Mouse (Mus musculus): ENCODE measurements at regions not wholly inside any gene's neighbourhood (a gene's known extent, or its start where the extent isn't known, plus 50 kb on each side); places are given as distances from the start of the nearest gene placed in this dataset.

DNA sequence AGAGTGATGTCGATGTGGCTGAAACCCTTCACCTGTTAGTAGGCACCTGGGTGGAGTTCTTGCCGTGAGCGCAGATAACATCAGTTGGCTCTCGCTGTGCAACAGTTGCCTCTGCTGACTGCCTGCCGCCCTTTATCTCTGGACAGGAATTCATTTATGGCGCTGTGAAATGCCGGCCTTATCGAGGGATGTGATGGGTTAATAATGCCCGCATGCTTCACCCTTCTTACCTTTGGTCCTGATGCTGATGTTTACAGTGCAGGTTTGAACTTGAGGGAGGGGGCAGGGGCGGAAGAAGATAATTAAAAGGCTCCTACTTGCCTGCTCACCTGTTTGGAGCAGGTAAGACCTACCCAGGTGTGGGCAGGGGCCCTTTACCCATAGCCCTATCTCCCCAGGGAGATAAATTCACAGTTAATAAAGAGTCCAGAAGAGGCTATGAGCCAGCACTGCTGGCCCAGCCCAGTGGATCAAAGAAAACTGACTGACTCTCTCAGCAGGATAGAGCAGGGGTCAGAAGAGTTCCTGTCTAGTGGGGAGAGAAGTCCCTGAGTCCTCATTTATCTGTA lies 509.4 kb downstream of the Med13l start:
- TF ChIP-seq CTCF (IDR thresholded peaks at IDR 0.05) (no peak), EP300 (IDR thresholded peaks at IDR 0.05) (no peak)
- H3K9me3 ChIP-seq (ENCODE audit: low read length) = no peaks in the 10 kb centered on the region

DNA sequence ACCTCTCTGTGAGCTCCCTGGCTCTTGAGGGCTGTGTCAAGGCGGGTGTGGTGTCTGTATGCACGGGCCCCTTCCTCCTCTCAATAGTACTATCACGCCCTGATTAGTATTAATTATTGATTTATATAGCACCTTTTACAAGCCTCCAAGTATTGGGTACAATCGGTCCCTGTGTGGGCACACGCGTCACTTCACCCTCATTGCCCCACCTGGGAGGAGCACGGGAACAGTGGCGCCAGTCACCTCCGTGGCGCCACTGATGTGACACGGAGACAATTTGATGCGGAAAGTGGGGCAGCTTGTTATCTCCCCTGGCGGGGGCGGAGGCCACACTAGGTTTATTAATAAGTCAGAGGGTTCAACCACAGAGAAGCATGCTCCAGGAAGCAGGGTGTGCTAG lies 512.2 kb downstream of the Med13l start:
- ATAC-seq (no peak), DNase-seq (ENCODE audit: low spot score) (no peak)
- no peak overlapping the region for H3K4me3 ChIP-seq (ENCODE audit: low read depth, low read length)
- H3K36me3 ChIP-seq (ENCODE audit: insufficient read depth, low read length) = no peaks in the 10 kb centered on the region
- TF ChIP-seq EP300 (IDR thresholded peaks at IDR 0.05) (no peak), CTCF (IDR thresholded peaks at IDR 0.05) (no peak)
- no peak overlapping the region for H3K4me2 ChIP-seq (replicated peaks; ENCODE audit: low read depth, low read length)
- H3K27ac ChIP-seq (ENCODE audit: low read length) = no peak overlapping the region
- H3K27me3 ChIP-seq (replicated peaks; ENCODE audit: insufficient read depth, low read length) = no peaks in the 10 kb centered on the region
- 91% methylated on average over 14 of the region's 14 CpGs for WGBS
- H3K9me3 ChIP-seq (ENCODE audit: low read length) = no peaks in the 10 kb centered on the region
- H3K9ac ChIP-seq (replicated peaks; ENCODE audit: low read depth) = no peak overlapping the region
- H3K4me1 ChIP-seq (ENCODE audit: insufficient read depth, low read depth, low read length) = no peaks in the 10 kb centered on the region

More for the DNA sequence above, 509.4 kb downstream of the Med13l start:
- no peak overlapping the region for H3K4me2 ChIP-seq (replicated peaks; ENCODE audit: low read depth, low read length)
- no peak overlapping the region for H3K9ac ChIP-seq (replicated peaks; ENCODE audit: low read depth)
- WGBS = 53% methylated on average over 10 of the region's 10 CpGs
- no peak for ATAC-seq
- H3K27ac ChIP-seq (ENCODE audit: low read length) = no peak overlapping the region
- DNase-seq (ENCODE audit: low spot score) = no peak
- no peaks in the 10 kb centered on the region for H3K4me1 ChIP-seq (ENCODE audit: insufficient read depth, low read depth, low read length)
- no peaks in the 10 kb centered on the region for H3K36me3 ChIP-seq (ENCODE audit: insufficient read depth, low read length)
- no peaks in the 10 kb centered on the region for H3K27me3 ChIP-seq (replicated peaks; ENCODE audit: insufficient read depth, low read length)
- H3K4me3 ChIP-seq (ENCODE audit: low read depth, low read length) = no peak overlapping the region

DNA sequence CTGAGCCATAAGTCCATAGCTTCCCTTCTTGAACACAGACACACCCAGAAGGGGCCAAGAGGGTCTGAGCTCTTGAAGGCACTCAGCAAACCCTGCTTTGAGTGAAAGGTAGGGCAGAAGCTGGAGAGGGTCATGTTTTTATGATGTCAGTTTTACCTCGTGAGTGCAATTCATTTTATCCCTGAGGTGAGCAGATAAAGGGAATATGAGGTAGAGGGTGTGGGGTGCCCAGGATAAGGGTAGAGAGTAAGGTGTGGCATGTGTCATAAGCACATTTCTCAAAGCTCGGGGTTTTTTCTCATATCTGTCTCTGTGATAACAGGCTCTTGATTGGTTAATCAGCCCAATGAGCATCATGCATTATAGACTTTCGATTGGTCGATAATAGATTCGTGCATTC lies 520.3 kb downstream of the Med13l start:
- Histone ChIP-seq H3K4me2 (replicated peaks; ENCODE audit: low read depth, low read length) (no peak overlapping the region), H3K9ac (replicated peaks; ENCODE audit: low read depth) (no peak overlapping the region), H3K4me3 (ENCODE audit: low read depth, low read length) (no peak overlapping the region), H3K9me3 (ENCODE audit: low read length) (no peaks in the 10 kb centered on the region), H3K36me3 (ENCODE audit: insufficient read depth, low read length) (no peaks in the 10 kb centered on the region), H3K27ac (ENCODE audit: low read length) (no peak overlapping the region), H3K4me1 (ENCODE audit: insufficient read depth, low read depth, low read length) (no peaks in the 10 kb centered on the region), H3K27me3 (replicated peaks; ENCODE audit: insufficient read depth, low read length) (0 out of 2 replicates have a peak, but pooled peaks cover 6% of the 10 kb centered on the region)
- WGBS = 85% methylated on average over 5 of the region's 5 CpGs
- no peak for TF ChIP-seq EP300 (IDR thresholded peaks at IDR 0.05)
- no peak for TF ChIP-seq CTCF (IDR thresholded peaks at IDR 0.05)
- DNase-seq (ENCODE audit: low spot score) (no peak), ATAC-seq (no peak)

DNA sequence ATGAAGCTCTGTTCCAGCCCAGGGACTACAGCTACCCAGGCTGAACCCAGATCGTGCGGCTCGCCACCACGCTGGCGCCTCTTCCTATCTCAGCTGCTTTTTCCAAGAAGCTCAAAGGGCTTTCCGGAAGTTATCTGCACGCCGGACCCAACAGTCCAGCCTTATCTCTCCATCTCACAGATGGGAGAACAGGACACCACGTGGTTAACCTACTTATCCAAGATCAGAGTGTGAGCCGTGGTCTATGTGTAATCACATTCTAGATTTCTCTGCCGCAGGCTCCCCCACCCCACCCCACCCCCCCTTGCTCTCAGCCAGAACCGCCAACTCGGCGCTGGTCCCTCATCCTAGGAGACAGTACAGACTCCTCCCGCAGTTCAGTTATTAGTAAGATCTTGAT lies 522.4 kb downstream of the Med13l start:
- TF ChIP-seq EP300 (IDR thresholded peaks at IDR 0.05) = peak; percentile 31; the same call in 1 of the 2 replicates
- no peak for TF ChIP-seq CTCF (IDR thresholded peaks at IDR 0.05)
- H3K27ac ChIP-seq (ENCODE audit: low read length) = no peak overlapping the region
- peak; percentile 55 for ATAC-seq
- DNase-seq (ENCODE audit: low spot score) = peak; percentile 19
- H3K4me3 ChIP-seq (ENCODE audit: low read depth, low read length) = no peak overlapping the region
- H3K36me3 ChIP-seq (ENCODE audit: insufficient read depth, low read length) = no peaks in the 10 kb centered on the region
- WGBS = 29% methylated on average over 13 of the region's 15 CpGs
- H3K27me3 ChIP-seq (replicated peaks; ENCODE audit: insufficient read depth, low read length) = 0 out of 2 replicates have a peak, but pooled peaks cover 11% of the 10 kb centered on the region
- no peaks in the 10 kb centered on the region for H3K4me1 ChIP-seq (ENCODE audit: insufficient read depth, low read depth, low read length)
- no peaks in the 10 kb centered on the region for H3K9me3 ChIP-seq (ENCODE audit: low read length)
- no peak overlapping the region for H3K4me2 ChIP-seq (replicated peaks; ENCODE audit: low read depth, low read length)
- no peak overlapping the region for H3K9ac ChIP-seq (replicated peaks; ENCODE audit: low read depth)

DNA sequence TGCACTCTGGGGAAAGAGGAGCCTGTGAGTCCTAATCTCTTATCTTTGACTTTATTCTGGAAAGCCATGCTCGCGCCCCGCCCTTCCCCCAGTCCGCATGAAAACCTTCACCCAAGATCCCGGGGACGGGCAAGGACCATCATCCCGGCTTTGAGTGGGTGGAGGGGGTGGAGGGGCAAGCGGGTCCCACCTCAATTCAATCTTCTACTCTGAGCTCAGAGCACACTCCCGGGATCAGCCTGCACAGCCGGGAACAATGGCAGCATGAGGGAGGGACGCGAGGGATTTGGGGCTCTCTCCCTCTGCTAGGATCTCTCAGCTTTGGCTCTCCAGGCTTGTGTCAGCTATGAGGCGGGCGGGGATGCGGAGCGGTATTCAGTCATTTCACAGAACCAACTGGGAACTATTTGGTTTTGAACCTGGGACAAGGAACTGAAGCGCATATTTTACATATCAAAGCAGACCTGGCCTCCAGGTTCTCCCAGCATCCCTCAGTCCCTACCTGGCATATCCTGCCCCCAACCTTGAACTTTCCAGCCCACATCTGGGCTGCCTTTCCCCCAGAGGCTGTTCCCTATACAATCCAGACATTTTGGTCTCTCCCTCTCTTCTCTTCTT lies 537.2 kb downstream of the Med13l start:
- H3K36me3 ChIP-seq (ENCODE audit: insufficient read depth, low read length) = no peaks in the 10 kb centered on the region
- no peaks in the 10 kb centered on the region for H3K9me3 ChIP-seq (ENCODE audit: low read length)
- H3K4me3 ChIP-seq (ENCODE audit: low read depth, low read length) = no peak overlapping the region
- DNase-seq (ENCODE audit: low spot score) = no peak
- H3K9ac ChIP-seq (replicated peaks; ENCODE audit: low read depth) = no peak overlapping the region
- no peak for TF ChIP-seq EP300 (IDR thresholded peaks at IDR 0.05)
- no peak for TF ChIP-seq CTCF (IDR thresholded peaks at IDR 0.05)
- H3K27me3 ChIP-seq (replicated peaks; ENCODE audit: insufficient read depth, low read length) = no peaks in the 10 kb centered on the region
- no peak overlapping the region for H3K27ac ChIP-seq (ENCODE audit: low read length)
- H3K4me2 ChIP-seq (replicated peaks; ENCODE audit: low read depth, low read length) = 0 out of 2 replicates have a peak overlapping the region, but pooled peaks have one; percentile 20
- no peaks in the 10 kb centered on the region for H3K4me1 ChIP-seq (ENCODE audit: insufficient read depth, low read depth, low read length)
- ATAC-seq = no peak
- WGBS = 7% methylated on average over 17 of the region's 17 CpGs

DNA sequence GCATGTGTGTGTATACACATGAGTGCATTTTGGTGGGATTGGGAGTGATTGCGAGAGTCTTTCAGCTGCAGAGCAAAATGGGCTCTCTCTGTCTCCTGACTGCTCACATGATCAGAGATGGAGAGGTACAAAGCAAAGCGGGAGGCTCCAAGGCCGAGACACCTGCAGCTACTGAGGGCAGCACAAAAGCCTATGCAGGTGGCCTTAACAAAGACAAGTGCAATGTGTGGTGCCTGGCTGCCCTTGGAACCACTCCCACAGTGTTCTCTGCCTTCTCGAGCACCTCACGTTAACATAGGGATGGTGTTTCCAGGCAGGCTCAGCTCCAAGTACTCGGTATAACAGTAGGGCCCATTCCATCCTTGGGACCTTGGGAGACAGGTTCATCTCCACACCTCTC lies 539.3 kb downstream of the Med13l start:
- Histone ChIP-seq H3K4me1 (ENCODE audit: insufficient read depth, low read depth, low read length) (no peaks in the 10 kb centered on the region), H3K9ac (replicated peaks; ENCODE audit: low read depth) (no peak overlapping the region), H3K4me3 (ENCODE audit: low read depth, low read length) (no peak overlapping the region), H3K27me3 (replicated peaks; ENCODE audit: insufficient read depth, low read length) (no peaks in the 10 kb centered on the region), H3K36me3 (ENCODE audit: insufficient read depth, low read length) (no peaks in the 10 kb centered on the region), H3K4me2 (replicated peaks; ENCODE audit: low read depth, low read length) (no peak overlapping the region), H3K9me3 (ENCODE audit: low read length) (no peaks in the 10 kb centered on the region), H3K27ac (ENCODE audit: low read length) (no peak overlapping the region)
- DNase-seq (ENCODE audit: low spot score) (no peak), ATAC-seq (no peak)
- WGBS = 69% methylated on average over 6 of the region's 6 CpGs
- TF ChIP-seq CTCF (IDR thresholded peaks at IDR 0.05) = no peak
- TF ChIP-seq EP300 (IDR thresholded peaks at IDR 0.05) = no peak

Measured in lung, postnatal 0 days (tissue).